Comparison of ENCODE assay signal across 2 mouse cellular contexts in genomic region chr15:102500479-102500878, GRCm38 (mm10).
TF ChIP-seq lines count a peak whose summit lies in the region.

No protein-coding gene starts in this region.

TF ChIP-seq in CH12.LX, 34 proteins besides CTCF, POLR2A, EP300 and RAD21:
- TF ChIP-seq ZNF384 (IDR thresholded peaks at IDR 0.05; ENCODE audit: low read depth, low read length) (no peak), MXI1 (IDR thresholded peaks at IDR 0.05; ENCODE audit: low read depth, low read length) (no peak), CHD2 (IDR thresholded peaks at IDR 0.05; ENCODE audit: low read length) (no peak), ETS1 (conservative IDR thresholded peaks at IDR 0.05; ENCODE audit: low read depth, low read length) (no peak), MEF2A (IDR thresholded peaks at IDR 0.05; ENCODE audit: borderline replicate concordance, low read depth, low read length) (no peak), SIN3A (IDR thresholded peaks at IDR 0.05; ENCODE audit: low read length) (no peak), MYC (IDR thresholded peaks at IDR 0.05; ENCODE audit: low read depth, low read length) (no peak), USF1 (IDR thresholded peaks at IDR 0.05; ENCODE audit: low read depth, low read length) (no peak), MAX (IDR thresholded peaks at IDR 0.05; ENCODE audit: low read length) (no peak), MAZ (IDR thresholded peaks at IDR 0.05; ENCODE audit: low read depth, low read length) (no peak), RCOR1 (conservative IDR thresholded peaks at IDR 0.05; ENCODE audit: low read depth, low read length) (no peak), HCFC1 (IDR thresholded peaks at IDR 0.05; ENCODE audit: low read depth, low read length) (no peak), ZMIZ1 (IDR thresholded peaks at IDR 0.05; ENCODE audit: low read depth, low read length) (no peak)

TF ChIP-seq in myocyte, 11 proteins besides CTCF, POLR2A, EP300 and RAD21:
- TF ChIP-seq POLR2AphosphoS2 (IDR thresholded peaks at IDR 0.05; ENCODE audit: insufficient read length, low read depth) = peak; percentile 81
- no peak for TF ChIP-seq TCF3 (IDR thresholded peaks at IDR 0.05; ENCODE audit: insufficient read length, low read depth)
